Mouse (Mus musculus) layer of hippocampus, adult 18-20 months (tissue): ENCODE results near the gene Leprot. TPM values are rescaled to one million over a fixed set of nuclear protein-coding genes. Genes with fewer than 3 reads are reported as not detected.

ENCODE experiments used
- DNase-seq, 2 experiments: peaks; one replicate each; pipeline ENCODE4 v3.0.0; 2022; ENCODE audit warnings: low spot score in 2 of 2
- long read RNA-seq: library from polyadenylated mRNA; stranded (forward); transcript quantifications from one replicate; pipeline ENCODE4 v2.0.0, GENCODE M21; 2021
- total RNA-seq, 2 experiments: library from RNA; stranded (reverse); gene quantifications; 2 replicates each; pipeline ENCODE4 v1.2.3; 2021

The Leprot gene
- 10 to 100 TPM; 27.1 to 29.5 TPM for total RNA-seq
- long read RNA-seq, transcript Leprot-201 (4 exons, 1,898 nt), result major isoform, 30 of 34 reads
- long read RNA-seq, partial matches to known transcripts, result 3 of 34 reads
- long read RNA-seq, other reads (novel, unspliced or antisense), result 1 of 34 reads

DNA sequence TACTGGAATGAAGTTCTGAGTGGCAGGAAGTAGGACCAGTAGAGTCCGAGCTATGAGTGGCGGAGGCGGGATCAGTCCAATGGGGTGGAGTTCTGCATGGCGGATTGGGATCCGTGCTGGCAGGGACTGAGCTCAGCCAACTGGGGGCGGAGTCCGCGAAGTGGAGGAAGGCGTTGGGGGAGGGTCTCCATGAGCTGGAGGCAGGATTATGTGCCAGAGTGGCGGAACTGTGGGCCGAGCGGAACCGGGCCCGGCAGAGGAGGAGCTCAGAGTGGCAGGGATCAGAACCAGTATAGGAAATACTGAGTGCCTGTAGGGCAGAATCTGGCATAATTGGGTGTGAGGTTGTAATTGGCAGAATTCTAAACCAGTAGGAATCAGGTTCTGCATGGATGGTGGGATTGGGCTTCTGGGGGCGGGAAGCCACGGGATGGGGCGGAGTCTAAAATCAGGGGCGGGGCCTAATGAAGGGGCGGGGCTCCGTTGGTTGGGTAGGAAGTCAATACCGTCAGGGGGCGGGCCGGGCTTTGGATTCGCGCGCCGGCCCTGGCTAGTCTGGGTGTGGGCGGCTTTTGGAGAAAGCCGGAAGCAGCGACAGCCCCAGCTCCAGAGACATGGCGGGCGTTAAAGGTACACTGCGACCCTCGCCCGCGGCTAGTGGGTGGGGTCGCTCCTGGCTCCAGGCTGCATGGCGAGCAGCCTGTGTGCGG lies at the start of gene Leprot:
Leprot (plus strand) TSS at position 523 of the 710 bp plus-strand sequence.
- peak; percentile 100 for DNase-seq

- no peak for DNase-seq
Observed at GRCm38 (mm10) chr4:101601758-101602157, 45.8 kb upstream of the Leprot start.

GRCm38 (mm10) chr4:101603635-101604034 lies 43.9 kb upstream of the Leprot start:
- DNase-seq, result no peak

DNA sequence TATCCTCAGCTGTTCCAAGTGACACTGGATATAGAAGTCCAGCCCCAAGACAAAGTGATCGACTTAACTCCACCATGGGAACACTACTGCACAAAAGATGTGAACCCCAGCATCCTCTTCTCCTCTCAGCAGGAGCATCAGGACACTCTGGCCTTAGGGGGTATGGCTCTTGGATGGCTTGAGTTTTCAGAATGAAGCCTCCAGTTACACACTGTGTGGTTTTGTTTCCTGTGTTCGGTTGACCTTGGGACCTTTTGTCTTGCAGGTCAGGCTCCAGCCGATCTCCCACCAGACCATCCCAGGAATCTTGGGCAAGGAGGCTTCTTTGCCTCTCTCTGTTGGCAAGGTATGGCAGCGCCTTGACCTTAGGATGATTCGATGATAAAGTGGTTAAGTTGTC lies 31.0 kb upstream of the Leprot start:
- DNase-seq, result no peak

- DNase-seq, result no peak
Observed at GRCm38 (mm10) chr4:101617742-101618141, 29.8 kb upstream of the Leprot start.

GRCm38 (mm10) chr4:101620206-101620605 lies 27.3 kb upstream of the Leprot start:
- DNase-seq, result no peak

DNA sequence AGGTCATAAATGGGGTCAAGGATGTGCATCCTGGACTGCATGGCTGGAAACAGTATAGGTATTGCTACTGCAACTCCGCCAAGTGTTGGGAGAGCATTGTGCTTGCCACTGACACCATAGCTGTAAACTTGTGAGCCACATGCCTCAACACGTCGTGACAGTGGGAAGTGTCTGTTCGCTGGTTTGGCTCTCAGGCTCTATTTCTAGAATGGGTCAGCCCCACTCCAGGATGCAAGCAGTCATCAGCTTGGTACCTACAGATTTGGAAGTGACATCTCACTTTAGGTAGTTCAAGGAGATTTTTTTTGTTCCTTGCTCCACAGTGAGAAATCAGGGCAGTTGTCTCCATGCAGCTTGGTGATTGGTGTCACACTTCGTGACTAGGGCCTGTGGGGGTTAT lies 26.3 kb upstream of the Leprot start:
- no peak for DNase-seq

DNA sequence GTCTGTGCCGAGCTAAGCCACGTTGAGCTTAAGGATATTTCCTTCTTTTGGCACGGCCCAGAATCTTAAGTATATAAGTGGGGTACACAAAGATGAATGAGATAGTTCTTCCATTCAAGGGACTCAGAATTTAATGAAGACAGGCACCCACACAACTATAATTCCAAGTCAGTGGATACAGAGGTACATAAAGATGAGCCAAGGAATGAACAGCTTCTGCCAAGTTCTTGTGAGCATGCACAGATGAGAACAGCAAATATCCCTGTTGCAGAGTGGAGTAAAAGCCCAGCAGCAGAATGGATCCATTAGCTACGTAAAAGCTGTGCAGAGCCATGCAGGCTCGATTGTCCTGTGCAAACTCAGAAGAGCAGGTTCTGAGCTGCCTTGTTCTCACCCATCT lies 22.2 kb upstream of the Leprot start:
- DNase-seq, result no peak

- no peak for DNase-seq
Observed at GRCm38 (mm10) chr4:101635596-101635995, 11.9 kb upstream of the Leprot start.

GRCm38 (mm10) chr4:101637472-101637871 lies 10.0 kb upstream of the Leprot start:
- DNase-seq, result no peak

- no peak for DNase-seq
Observed at GRCm38 (mm10) chr4:101640631-101641030, 6.9 kb upstream of the Leprot start.

- DNase-seq, result no peak
Observed at GRCm38 (mm10) chr4:101642708-101643107, 4.8 kb upstream of the Leprot start.

GRCm38 (mm10) chr4:101643216-101643615 lies 4.3 kb upstream of the Leprot start:
- peak in 1 of 2 experiments; percentile 40 for DNase-seq

DNA sequence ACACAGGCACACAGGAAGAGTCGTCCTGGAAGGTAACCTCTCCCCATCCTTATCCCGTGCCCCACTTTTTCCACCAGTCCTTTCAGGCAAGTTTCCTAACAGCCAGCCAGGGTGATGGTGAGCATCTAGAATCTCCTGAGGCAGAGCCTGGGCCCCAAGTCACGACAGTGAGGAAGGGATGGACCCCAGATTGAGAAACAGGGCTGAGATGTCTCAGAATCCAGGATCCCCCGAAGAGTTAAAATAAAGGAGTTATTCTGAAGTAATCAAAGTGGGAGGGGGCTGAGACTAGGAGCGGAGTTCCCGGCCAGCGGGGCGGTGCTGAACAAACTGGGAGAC lies 692 bp upstream of the Leprot start:
- DNase-seq, result no peak

DNA sequence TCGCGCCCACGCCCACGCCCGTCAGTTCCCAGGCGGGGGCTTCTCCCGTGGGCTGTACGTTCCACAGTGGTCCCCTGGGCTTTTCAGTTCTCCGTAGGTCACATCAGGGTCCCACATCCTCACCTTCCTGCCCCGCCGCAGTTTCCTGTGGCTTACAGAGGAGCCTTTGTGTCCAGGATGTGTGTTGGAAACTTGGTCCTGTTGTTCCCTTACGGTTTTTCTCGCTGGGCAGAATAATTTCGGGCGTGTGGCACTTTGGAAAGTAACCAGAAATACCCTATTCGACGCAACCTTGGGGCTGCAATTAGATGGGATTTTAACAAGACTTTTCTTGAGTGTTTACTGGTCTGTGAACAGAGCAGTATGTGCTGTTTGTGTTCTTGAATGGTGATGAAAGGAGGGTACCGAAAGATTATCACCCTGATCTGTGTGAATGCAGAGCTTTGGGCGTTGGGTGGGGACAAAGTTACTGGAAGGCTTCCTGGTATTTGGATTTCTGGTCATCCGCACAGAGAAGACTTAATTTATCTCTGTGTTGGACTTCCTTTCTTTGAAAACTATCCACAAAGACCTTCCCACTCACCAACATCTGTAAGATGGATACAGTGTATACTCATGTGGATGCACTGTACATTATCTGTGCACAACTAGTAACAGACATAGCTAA lies 591 bp downstream of the Leprot start:
- no peak for DNase-seq

GRCm38 (mm10) chr4:101648745-101649144 lies 1.2 kb downstream of the Leprot start:
- DNase-seq, result no peak

- DNase-seq, result no peak
Observed at GRCm38 (mm10) chr4:101650961-101651360, 3.4 kb downstream of the Leprot start.

GRCm38 (mm10) chr4:101654256-101654655 lies 6.7 kb downstream of the Leprot start:
- no peak for DNase-seq

GRCm38 (mm10) chr4:101654788-101655414 lies 7.4 kb downstream of the Leprot start:
- DNase-seq, result peak in 1 of 2 experiments; percentile 62

- DNase-seq, result no peak
Observed at GRCm38 (mm10) chr4:101655415-101655790, 7.9 kb downstream of the Leprot start.

DNA sequence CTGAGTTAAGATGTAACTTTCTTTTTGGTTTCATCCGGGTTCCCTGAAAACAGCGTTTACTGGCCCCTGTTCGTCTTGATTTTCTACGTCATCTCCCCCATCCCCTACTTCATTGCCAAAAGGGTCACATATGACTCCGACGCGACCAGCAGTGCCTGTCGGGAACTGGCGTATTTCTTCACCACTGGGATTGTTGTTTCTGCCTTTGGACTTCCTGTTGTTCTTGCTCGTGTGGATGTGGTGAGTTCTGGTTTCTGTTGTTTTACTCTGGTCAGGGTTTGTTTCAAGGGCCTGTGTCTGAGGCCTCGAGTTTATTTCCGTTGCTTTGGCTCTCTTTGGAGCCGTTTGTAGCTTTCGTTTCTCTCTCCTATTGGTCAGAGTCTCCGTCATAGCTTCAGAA lies 8.5 kb downstream of the Leprot start:
- no peak for DNase-seq

GRCm38 (mm10) chr4:101656956-101657570 lies 9.5 kb downstream of the Leprot start:
- no peak for DNase-seq
